Mouse (Mus musculus) effector memory CD4-positive, alpha-beta T cell, adult 5 months (primary cell): ENCODE measurements around the gene Stxbp2. TPM values are rescaled to one million over a fixed set of nuclear protein-coding genes. Genes with fewer than 3 reads are reported as not detected.

Source experiments
- polyA plus RNA-seq: library from polyadenylated mRNA; unstranded; fragments of 100-300 nt; shearing (Covaris generic); gene quantifications from one replicate; pipeline ENCODE4 v1.2.1, GENCODE M21; 2017

Gene Stxbp2
- polyA plus RNA-seq: 160 TPM

DNA sequence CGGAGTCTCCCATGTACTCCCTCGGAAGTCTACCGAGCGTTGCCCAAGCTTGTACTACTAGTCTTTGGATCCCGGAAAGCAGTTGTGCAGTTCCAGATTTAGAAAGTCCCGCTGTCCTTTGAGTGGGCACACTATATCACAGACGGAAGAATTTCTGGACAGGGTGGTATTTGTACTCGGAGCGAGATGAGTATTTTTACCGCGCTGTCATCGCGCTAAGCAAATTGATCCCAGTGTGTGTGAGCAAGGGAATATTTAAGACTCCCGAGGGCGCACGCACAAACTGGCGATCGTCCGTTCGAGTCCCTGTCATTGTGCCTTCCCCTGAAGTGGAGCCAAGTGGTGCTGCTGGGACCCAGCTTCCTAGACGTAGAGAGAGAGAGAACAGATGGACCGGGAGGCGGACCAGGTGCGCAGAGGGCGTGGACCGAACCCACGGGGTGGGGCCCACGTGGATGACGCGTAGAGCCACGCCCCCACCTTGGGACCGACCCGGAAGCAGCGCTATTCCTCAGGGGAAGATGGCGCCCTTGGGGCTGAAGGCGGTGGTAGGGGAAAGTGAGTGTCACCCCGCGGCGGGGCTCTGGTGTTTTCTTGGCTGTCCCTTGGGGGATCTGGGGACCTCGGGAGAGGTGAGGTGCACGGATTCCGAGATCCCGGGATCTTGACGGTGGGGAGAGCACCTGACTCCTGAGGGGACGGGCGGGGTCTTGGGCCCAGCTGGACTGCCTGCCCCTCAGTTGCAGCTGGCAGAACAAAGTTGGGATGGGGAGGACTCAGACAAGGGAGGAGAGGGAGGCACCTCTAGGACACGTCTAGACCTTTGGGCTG is at the start of gene Stxbp2:
Stxbp2 (plus strand) TSS at position 309 of the 831 bp plus-strand sequence.

DNA sequence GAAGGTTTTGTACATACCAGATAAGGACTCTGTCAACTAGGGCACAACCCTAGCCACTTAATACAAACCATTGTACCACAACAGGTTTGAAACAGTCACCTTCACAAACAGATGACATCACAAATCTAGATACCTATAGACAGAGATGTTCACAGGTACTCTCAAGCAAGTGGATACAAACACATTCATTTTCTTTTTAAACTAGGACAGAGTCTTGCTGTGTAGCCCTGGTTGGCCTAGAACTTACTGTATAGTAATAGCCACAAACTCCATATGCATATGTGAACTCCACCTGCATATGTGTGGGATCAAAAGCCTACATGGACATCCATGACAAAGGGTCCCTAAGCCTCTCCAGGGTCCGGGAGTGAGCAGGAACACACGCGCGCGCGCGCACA is 43.8 kb upstream of the Stxbp2 start, which contains the start of gene Camsap3:
Camsap3 (plus strand) TSS at position 301 of the 398 bp plus-strand sequence.

DNA sequence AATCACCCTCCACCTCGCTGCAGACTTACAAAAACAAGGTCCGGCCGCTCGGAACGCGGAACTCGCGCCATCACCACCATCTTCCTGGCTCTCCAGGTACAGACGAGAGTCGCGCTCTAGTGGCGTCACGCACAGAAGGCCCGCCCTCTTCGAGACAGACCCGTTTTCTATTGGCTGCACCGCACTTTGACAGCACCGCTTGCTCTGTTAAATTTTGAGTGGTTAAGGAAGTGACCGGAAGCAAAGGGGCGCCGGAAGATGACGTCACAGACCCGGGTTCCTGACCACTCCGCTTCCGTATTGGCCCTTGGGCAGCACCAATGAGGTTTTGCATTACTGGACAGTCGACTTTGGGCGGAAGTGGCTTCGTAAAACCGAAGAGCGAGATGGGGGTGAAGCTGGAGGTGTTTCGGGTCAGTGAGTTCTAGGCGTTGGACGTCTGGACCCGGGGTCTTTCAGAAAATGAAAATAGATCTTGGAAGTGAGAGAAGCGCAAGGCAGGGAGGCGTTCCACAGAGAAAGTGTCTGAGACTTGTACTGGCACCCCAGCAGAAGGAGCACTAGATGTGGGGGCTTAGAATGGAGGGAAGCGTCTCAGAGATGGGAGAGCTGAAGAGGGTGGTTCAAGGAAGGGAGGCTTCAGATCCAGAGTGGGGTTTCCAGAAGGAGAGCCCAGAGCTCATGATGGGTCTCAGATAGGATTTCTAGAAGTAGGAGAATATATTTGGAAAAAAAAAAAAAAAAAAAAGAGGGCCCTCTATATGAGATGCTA is 9.4 kb upstream of the Stxbp2 start, which contains the start of the genes Xab2 and Pet100:
Xab2 (minus strand) TSS at position 118 of the 772 bp plus-strand sequence.
Pet100 (plus strand) TSS at position 350 of the 772 bp plus-strand sequence.

DNA sequence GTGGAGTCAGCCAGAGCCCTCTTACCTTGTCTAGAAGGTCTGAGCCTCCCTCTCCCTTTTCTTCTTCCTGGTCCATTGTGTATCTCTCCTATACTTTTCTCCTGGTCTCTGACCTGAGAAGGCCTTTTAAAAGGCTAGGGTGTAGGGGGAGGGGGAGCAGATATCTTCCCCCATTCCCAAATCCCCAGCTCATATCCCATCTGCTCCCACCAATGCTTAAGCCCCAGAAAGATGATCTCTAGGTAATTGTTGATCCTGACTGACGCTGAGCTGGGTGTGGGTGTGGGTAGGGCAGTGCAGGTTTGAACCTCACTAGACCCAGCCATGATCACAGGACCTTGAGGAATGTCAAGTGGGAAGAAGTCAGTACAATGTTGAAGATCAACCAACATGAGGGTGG is 5.3 kb upstream of the Stxbp2 start, which contains the start of gene Pcp2:
Pcp2 (minus strand) TSS at position 101 of the 400 bp plus-strand sequence.

DNA sequence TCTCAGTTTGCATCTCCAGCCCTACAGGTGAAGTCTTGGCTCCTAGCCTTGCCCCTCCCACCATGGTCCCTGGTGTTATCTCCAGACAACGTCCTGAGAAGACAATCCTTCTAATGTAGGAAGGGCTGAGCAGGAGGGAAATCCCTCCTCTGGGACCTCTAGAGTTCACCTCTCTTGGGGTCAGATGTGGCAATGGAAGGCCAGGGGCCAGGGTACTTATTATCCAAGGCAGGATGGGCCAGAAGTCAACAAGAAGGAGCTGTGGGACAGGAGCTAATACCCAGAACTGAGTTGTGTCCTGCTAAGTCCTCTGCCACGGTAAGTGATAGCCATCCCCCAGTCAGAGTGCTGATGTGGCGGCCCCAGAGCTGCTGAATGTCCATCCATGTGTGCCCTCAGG is 24.8 kb downstream of the Stxbp2 start, which contains the start of gene Retn:
Retn (plus strand) TSS at position 245 of the 400 bp plus-strand sequence.

DNA sequence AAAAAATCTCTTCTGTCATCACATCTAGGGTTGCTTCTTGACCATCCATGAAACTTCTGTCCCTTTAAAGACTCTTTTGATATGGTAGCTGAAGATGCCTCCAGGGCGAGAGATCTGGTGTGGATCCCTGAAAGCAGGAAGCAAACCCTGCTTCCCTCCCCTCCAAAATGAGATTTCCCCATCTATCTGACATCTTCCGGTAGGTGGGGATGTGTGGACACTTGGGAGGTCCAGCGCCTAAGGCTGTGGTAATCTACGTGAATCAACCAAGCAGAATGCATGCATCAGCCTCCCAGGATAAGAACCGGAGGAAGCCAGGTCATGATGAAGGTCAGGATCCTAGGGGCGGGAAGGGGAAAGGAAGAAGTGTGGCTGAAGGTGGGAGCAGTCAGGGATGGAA is 34.8 kb downstream of the Stxbp2 start, which contains the start of gene Mcemp1:
Mcemp1 (plus strand) TSS at position 248 of the 400 bp plus-strand sequence.

DNA sequence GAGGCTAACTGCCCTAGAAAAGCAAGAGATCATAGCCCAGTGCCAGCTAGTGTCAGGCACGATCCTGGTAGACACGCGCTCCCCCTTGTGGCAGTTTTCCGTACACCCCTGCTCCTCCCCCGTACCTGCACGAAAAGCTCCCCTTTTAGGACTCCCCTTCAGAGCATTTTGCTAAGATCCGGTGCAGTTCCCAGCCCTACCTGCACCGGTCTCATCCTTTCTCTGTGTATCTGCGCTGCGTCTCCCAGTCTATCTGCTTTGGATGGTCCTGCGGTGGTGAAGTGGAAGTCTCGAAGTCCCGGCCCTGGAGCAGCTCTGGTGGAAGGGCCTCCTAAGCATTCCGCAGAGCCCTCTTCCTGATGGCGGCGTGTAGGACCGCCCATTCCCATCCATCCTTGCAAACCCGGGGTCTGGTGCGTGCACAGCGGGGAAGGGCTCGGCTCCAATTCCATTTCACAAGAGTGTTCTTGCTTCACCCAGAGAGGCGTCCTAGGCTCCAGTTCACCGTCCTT is 41.3 kb downstream of the Stxbp2 start, which contains the start of gene Fcor:
Fcor (minus strand) TSS at position 383 of the 512 bp plus-strand sequence.

DNA sequence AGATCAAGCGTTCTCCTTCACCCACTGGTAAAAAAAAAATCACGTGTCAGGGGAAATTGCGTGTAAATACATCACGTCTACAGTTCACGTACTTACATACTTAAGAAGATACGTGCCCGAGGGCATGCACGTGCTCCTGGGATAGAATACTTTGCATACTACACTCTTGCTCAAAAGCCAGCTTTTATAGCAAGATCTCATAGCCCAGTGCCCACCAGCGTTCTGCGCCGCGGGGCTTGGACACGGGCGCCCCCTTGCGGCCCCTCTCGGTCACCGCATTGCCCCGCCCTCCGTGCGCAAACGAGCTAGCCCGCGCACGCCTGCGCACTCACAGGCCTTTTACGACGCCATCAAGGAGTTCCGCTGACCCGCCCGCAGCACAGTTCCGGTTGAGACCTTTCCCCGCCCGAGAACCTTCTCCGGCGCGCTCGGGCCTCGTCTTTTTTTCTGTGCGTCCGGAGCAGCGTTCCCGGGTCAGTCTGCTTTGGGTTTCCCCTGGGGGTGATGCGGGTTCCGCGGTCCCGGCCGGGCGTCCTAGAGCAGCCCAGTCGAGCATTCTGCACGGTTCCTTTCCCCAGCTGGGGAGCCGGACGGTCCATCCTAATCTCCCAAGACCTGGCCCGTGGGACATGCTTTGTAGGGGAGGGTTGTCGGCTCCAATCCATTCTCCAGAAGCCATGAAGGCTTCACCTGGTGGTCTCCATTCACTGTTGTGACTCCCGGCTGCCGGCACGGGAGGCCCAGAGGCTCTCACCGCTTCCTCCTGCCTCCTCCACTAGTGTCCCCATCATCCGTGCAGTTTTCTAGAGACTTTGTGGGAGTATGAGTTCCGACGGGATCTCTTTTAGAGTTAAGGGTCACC is 45.6 kb downstream of the Stxbp2 start, which contains the start of gene Trappc5:
Trappc5 (plus strand) TSS at position 169 of the 862 bp plus-strand sequence.

Other genes starting within 250 kb of the Stxbp2 start
- 101 TPM for gene Arhgef18, start 237.9 kb upstream of the Stxbp2 start, polyA plus RNA-seq
- gene Pex11g, start 163.3 kb upstream of the Stxbp2 start, polyA plus RNA-seq: 2.1 TPM
- gene Tex45, start 160.1 kb upstream of the Stxbp2 start, polyA plus RNA-seq: not detected
- gene Zfp358, start 137.8 kb upstream of the Stxbp2 start, polyA plus RNA-seq: 1.9 TPM
- gene Mcoln1, start 130.5 kb upstream of the Stxbp2 start, polyA plus RNA-seq: 87.3 TPM
- gene Pnpla6, start 115.6 kb upstream of the Stxbp2 start, polyA plus RNA-seq: 29.0 TPM
- not detected for gene C330021F23Rik, start 63.0 kb upstream of the Stxbp2 start, polyA plus RNA-seq
- gene Camsap3, start 43.7 kb upstream of the Stxbp2 start, polyA plus RNA-seq: 0.44 TPM
- 102 TPM for gene Xab2, start 9.6 kb upstream of the Stxbp2 start, polyA plus RNA-seq
- gene Pet100, start 9.4 kb upstream of the Stxbp2 start, polyA plus RNA-seq: 68.8 TPM
- not detected for gene Pcp2, start 5.4 kb upstream of the Stxbp2 start, polyA plus RNA-seq
- not detected for gene Retn, start 24.8 kb downstream of the Stxbp2 start, polyA plus RNA-seq
- gene Mcemp1, start 34.8 kb downstream of the Stxbp2 start, polyA plus RNA-seq: not detected
- gene Fcor, start 41.4 kb downstream of the Stxbp2 start, polyA plus RNA-seq: not detected
- gene Trappc5, start 45.3 kb downstream of the Stxbp2 start, polyA plus RNA-seq: 17.5 TPM
- gene Fcer2a, start 63.2 kb downstream of the Stxbp2 start, polyA plus RNA-seq: not detected
- not detected for gene Clec4g, start 89.7 kb downstream of the Stxbp2 start, polyA plus RNA-seq
- gene Cd209a, start 118.0 kb downstream of the Stxbp2 start, polyA plus RNA-seq: 0.34 TPM
- gene Cd209e, start 223.4 kb downstream of the Stxbp2 start, polyA plus RNA-seq: not detected
- gene Cd209d, start 247.6 kb downstream of the Stxbp2 start, polyA plus RNA-seq: not detected